Mouse (Mus musculus): ENCODE data around the gene Myzap. TPM values are rescaled to one million over a fixed set of nuclear protein-coding genes. Genes with fewer than 3 reads are reported as not detected.
A peak's percentile ranks its signal among the peaks of the same experiment; 100 is the strongest.

Gene Myzap
- polyA plus RNA-seq (2014; fragmentation: Nextera tagmentation; extraction: Ambion mirVana): 6.5 and 7.4 TPM in 2 replicates

- Histone ChIP-seq H3K9me3 (ENCODE audit: control insufficient read depth, low read length) (no peaks in the 10 kb centered on the region), H3K4me3 (ENCODE audit: low read depth, low read length) (peak within 1 kb of the TSS; percentile 53), H3K9ac (ENCODE audit: low read length) (peak within 1 kb of the TSS; percentile 67), H3K4me2 (ENCODE audit: low read depth) (peak within 1 kb of the TSS; percentile 93), H3K27me3 (ENCODE audit: control insufficient read depth, insufficient read depth, low read length) (no peaks in the 10 kb centered on the region), H3K27ac (ENCODE audit: low read depth, low read length) (no peak within 1 kb of the TSS), H3K36me3 (ENCODE audit: control insufficient read depth, insufficient read depth, low read length) (no peaks in the 10 kb centered on the region), H3K4me1 (ENCODE audit: control insufficient read depth, insufficient read depth, low read length) (no peaks in the 10 kb centered on the region)
- 2% methylated on average over 29 of the region's 29 CpGs for WGBS
- ATAC-seq (ENCODE audit: insufficient read depth, low FRiP score, low TSS enrichment) (peak; percentile 76), DNase-seq (ENCODE audit: low spot score) (peak; percentile 83)
Observed at GRCm38 (mm10) chr9:71591938-71592548, at the start of gene Myzap. Myzap (minus strand) TSS chr9:71592360.

GRCm38 (mm10) chr9:71640361-71640927 is 48.3 kb upstream of the Myzap start:
- Histone ChIP-seq H3K36me3 (ENCODE audit: control insufficient read depth, insufficient read depth, low read length) (no peaks in the 10 kb centered on the region), H3K4me3 (ENCODE audit: low read depth, low read length) (no peak overlapping the region), H3K27me3 (ENCODE audit: control insufficient read depth, insufficient read depth, low read length) (no peaks in the 10 kb centered on the region), H3K4me2 (ENCODE audit: low read depth) (no peak overlapping the region), H3K9me3 (ENCODE audit: control insufficient read depth, low read length) (no peaks in the 10 kb centered on the region), H3K27ac (ENCODE audit: low read depth, low read length) (no peak overlapping the region), H3K4me1 (ENCODE audit: control insufficient read depth, insufficient read depth, low read length) (peaks cover 6% of the 10 kb centered on the region; the same call in 1 of the 2 replicates), H3K9ac (ENCODE audit: low read length) (no peak overlapping the region)
- no peak for DNase-seq (ENCODE audit: low spot score)
- WGBS: 87% methylated on average over 4 of the region's 4 CpGs
- ATAC-seq (ENCODE audit: insufficient read depth, low FRiP score, low TSS enrichment): no peak

DNA sequence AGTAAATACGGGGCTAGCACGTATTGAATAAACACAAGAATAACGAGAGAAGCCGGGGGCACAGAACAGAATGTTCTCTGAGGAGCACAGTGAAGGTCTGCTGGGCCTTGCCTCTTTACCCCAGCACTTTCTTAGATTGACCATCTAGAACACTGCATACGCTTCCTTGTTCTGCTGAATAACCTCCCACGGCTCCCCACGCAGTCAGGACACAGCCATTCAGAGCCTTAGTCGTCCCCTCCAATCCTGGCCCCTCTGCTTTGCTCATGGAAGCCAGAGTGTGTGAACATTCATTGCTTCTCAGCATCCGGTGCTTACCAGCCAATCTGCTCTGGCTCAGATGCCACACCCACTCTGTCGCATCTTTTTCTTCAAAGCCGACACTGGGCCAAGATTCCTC is 46.0 kb upstream of the Myzap start:
- WGBS: 72% methylated on average over 11 of the region's 11 CpGs
- H3K27me3 ChIP-seq (ENCODE audit: control insufficient read depth, insufficient read depth, low read length): no peaks in the 10 kb centered on the region

GRCm38 (mm10) chr9:71636854-71637253 is 44.7 kb upstream of the Myzap start:
- ATAC-seq (ENCODE audit: insufficient read depth, low FRiP score, low TSS enrichment) (no peak), DNase-seq (ENCODE audit: low spot score) (no peak)
- H3K27ac ChIP-seq (ENCODE audit: low read depth, low read length): no peak overlapping the region
- no peaks in the 10 kb centered on the region for H3K27me3 ChIP-seq (ENCODE audit: control insufficient read depth, insufficient read depth, low read length)
- H3K36me3 ChIP-seq (ENCODE audit: control insufficient read depth, insufficient read depth, low read length): no peaks in the 10 kb centered on the region
- no peak overlapping the region for H3K4me2 ChIP-seq (ENCODE audit: low read depth)
- no peaks in the 10 kb centered on the region for H3K9me3 ChIP-seq (ENCODE audit: control insufficient read depth, low read length)
- H3K4me3 ChIP-seq (ENCODE audit: low read depth, low read length): no peak overlapping the region
- H3K4me1 ChIP-seq (ENCODE audit: control insufficient read depth, insufficient read depth, low read length): peaks cover 6% of the 10 kb centered on the region; the same call in 1 of the 2 replicates
- WGBS: 79% methylated on average over 1 of the region's 1 CpGs
- H3K9ac ChIP-seq (ENCODE audit: low read length): no peak overlapping the region

More for the DNA sequence above, 46.0 kb upstream of the Myzap start:
- H3K4me3 ChIP-seq (ENCODE audit: low read depth, low read length): no peak overlapping the region
- peaks cover 6% of the 10 kb centered on the region; the same call in 1 of the 2 replicates for H3K4me1 ChIP-seq (ENCODE audit: control insufficient read depth, insufficient read depth, low read length)
- ATAC-seq (ENCODE audit: insufficient read depth, low FRiP score, low TSS enrichment): no peak
- no peak overlapping the region for H3K4me2 ChIP-seq (ENCODE audit: low read depth)
- no peaks in the 10 kb centered on the region for H3K9me3 ChIP-seq (ENCODE audit: control insufficient read depth, low read length)
- H3K36me3 ChIP-seq (ENCODE audit: control insufficient read depth, insufficient read depth, low read length): no peaks in the 10 kb centered on the region
- DNase-seq (ENCODE audit: low spot score): no peak
- H3K9ac ChIP-seq (ENCODE audit: low read length): no peak overlapping the region
- H3K27ac ChIP-seq (ENCODE audit: low read depth, low read length): no peak overlapping the region

GRCm38 (mm10) chr9:71635627-71636026 is 43.5 kb upstream of the Myzap start:
- ATAC-seq (ENCODE audit: insufficient read depth, low FRiP score, low TSS enrichment): no peak
- no peak for DNase-seq (ENCODE audit: low spot score)
- Histone ChIP-seq H3K4me2 (ENCODE audit: low read depth) (no peak overlapping the region), H3K36me3 (ENCODE audit: control insufficient read depth, insufficient read depth, low read length) (no peaks in the 10 kb centered on the region), H3K9ac (ENCODE audit: low read length) (no peak overlapping the region), H3K27me3 (ENCODE audit: control insufficient read depth, insufficient read depth, low read length) (no peaks in the 10 kb centered on the region), H3K9me3 (ENCODE audit: control insufficient read depth, low read length) (no peaks in the 10 kb centered on the region), H3K27ac (ENCODE audit: low read depth, low read length) (no peak overlapping the region), H3K4me3 (ENCODE audit: low read depth, low read length) (no peak overlapping the region), H3K4me1 (ENCODE audit: control insufficient read depth, insufficient read depth, low read length) (peaks cover 6% of the 10 kb centered on the region; the same call in 1 of the 2 replicates)
- 73% methylated on average over 1 of the region's 1 CpGs for WGBS

DNA sequence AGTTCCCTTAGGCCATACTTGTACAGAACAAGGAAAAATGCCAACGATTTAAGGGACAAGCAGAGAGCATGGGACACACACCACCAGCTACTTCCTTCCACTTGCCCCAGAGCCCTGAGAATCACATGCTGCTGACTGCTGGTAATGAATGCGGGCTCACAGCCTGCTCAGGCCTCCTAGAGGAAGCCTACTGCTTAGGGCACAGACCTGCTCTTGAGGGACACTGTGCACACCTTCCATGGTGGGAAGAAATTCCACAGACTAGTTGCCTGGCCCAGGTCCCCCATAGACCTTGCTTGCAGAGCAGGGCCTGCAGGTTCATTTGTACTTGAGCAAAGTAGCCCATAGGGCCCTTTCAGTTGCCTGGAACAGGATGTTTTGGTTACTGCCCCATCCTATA is 42.8 kb upstream of the Myzap start:
- Histone ChIP-seq H3K36me3 (ENCODE audit: control insufficient read depth, insufficient read depth, low read length) (no peaks in the 10 kb centered on the region), H3K9me3 (ENCODE audit: control insufficient read depth, low read length) (no peaks in the 10 kb centered on the region), H3K4me2 (ENCODE audit: low read depth) (no peak overlapping the region), H3K4me3 (ENCODE audit: low read depth, low read length) (no peak overlapping the region), H3K27ac (ENCODE audit: low read depth, low read length) (no peak overlapping the region), H3K9ac (ENCODE audit: low read length) (no peak overlapping the region), H3K4me1 (ENCODE audit: control insufficient read depth, insufficient read depth, low read length) (peaks cover 6% of the 10 kb centered on the region; the same call in 1 of the 2 replicates), H3K27me3 (ENCODE audit: control insufficient read depth, insufficient read depth, low read length) (no peaks in the 10 kb centered on the region)
- ATAC-seq (ENCODE audit: insufficient read depth, low FRiP score, low TSS enrichment) (no peak), DNase-seq (ENCODE audit: low spot score) (no peak)
- 89% methylated on average over 2 of the region's 2 CpGs for WGBS

GRCm38 (mm10) chr9:71628921-71629320 is 36.8 kb upstream of the Myzap start:
- ATAC-seq (ENCODE audit: insufficient read depth, low FRiP score, low TSS enrichment): no peak
- WGBS: 54% methylated on average over 6 of the region's 6 CpGs
- no peak overlapping the region for H3K4me2 ChIP-seq (ENCODE audit: low read depth)
- H3K4me3 ChIP-seq (ENCODE audit: low read depth, low read length): no peak overlapping the region
- H3K27me3 ChIP-seq (ENCODE audit: control insufficient read depth, insufficient read depth, low read length): no peaks in the 10 kb centered on the region
- H3K27ac ChIP-seq (ENCODE audit: low read depth, low read length): no peak overlapping the region
- no peaks in the 10 kb centered on the region for H3K36me3 ChIP-seq (ENCODE audit: control insufficient read depth, insufficient read depth, low read length)
- DNase-seq (ENCODE audit: low spot score): no peak
- no peaks in the 10 kb centered on the region for H3K9me3 ChIP-seq (ENCODE audit: control insufficient read depth, low read length)
- H3K4me1 ChIP-seq (ENCODE audit: control insufficient read depth, insufficient read depth, low read length): no peaks in the 10 kb centered on the region
- H3K9ac ChIP-seq (ENCODE audit: low read length): no peak overlapping the region

GRCm38 (mm10) chr9:71628286-71628685 is 36.1 kb upstream of the Myzap start:
- 82% methylated on average over 6 of the region's 6 CpGs for WGBS
- no peaks in the 10 kb centered on the region for H3K4me1 ChIP-seq (ENCODE audit: control insufficient read depth, insufficient read depth, low read length)
- DNase-seq (ENCODE audit: low spot score) (no peak), ATAC-seq (ENCODE audit: insufficient read depth, low FRiP score, low TSS enrichment) (no peak)
- H3K27ac ChIP-seq (ENCODE audit: low read depth, low read length): no peak overlapping the region
- H3K9ac ChIP-seq (ENCODE audit: low read length): no peak overlapping the region
- H3K27me3 ChIP-seq (ENCODE audit: control insufficient read depth, insufficient read depth, low read length): no peaks in the 10 kb centered on the region
- no peaks in the 10 kb centered on the region for H3K9me3 ChIP-seq (ENCODE audit: control insufficient read depth, low read length)
- H3K4me3 ChIP-seq (ENCODE audit: low read depth, low read length): no peak overlapping the region
- no peak overlapping the region for H3K4me2 ChIP-seq (ENCODE audit: low read depth)
- no peaks in the 10 kb centered on the region for H3K36me3 ChIP-seq (ENCODE audit: control insufficient read depth, insufficient read depth, low read length)

GRCm38 (mm10) chr9:71625961-71626360 is 33.8 kb upstream of the Myzap start:
- no peak overlapping the region for H3K4me3 ChIP-seq (ENCODE audit: low read depth, low read length)
- H3K4me1 ChIP-seq (ENCODE audit: control insufficient read depth, insufficient read depth, low read length): no peaks in the 10 kb centered on the region
- no peaks in the 10 kb centered on the region for H3K27me3 ChIP-seq (ENCODE audit: control insufficient read depth, insufficient read depth, low read length)
- ATAC-seq (ENCODE audit: insufficient read depth, low FRiP score, low TSS enrichment) (no peak), DNase-seq (ENCODE audit: low spot score) (no peak)
- no peak overlapping the region for H3K9ac ChIP-seq (ENCODE audit: low read length)
- WGBS: 87% methylated on average over 6 of the region's 6 CpGs
- no peaks in the 10 kb centered on the region for H3K9me3 ChIP-seq (ENCODE audit: control insufficient read depth, low read length)
- H3K36me3 ChIP-seq (ENCODE audit: control insufficient read depth, insufficient read depth, low read length): no peaks in the 10 kb centered on the region
- no peak overlapping the region for H3K27ac ChIP-seq (ENCODE audit: low read depth, low read length)
- no peak overlapping the region for H3K4me2 ChIP-seq (ENCODE audit: low read depth)

All from neural tube, embryonic 11.5 days (tissue).